Mouse (Mus musculus) lung, postnatal 4 days (tissue): Measurements from ENCODE around the gene Tmem156.

Experiments used
- DNase-seq, 2 experiments: peaks; one replicate each; pipeline ENCODE4 v3.0.0; 2021

Tmem156 gene

DNA sequence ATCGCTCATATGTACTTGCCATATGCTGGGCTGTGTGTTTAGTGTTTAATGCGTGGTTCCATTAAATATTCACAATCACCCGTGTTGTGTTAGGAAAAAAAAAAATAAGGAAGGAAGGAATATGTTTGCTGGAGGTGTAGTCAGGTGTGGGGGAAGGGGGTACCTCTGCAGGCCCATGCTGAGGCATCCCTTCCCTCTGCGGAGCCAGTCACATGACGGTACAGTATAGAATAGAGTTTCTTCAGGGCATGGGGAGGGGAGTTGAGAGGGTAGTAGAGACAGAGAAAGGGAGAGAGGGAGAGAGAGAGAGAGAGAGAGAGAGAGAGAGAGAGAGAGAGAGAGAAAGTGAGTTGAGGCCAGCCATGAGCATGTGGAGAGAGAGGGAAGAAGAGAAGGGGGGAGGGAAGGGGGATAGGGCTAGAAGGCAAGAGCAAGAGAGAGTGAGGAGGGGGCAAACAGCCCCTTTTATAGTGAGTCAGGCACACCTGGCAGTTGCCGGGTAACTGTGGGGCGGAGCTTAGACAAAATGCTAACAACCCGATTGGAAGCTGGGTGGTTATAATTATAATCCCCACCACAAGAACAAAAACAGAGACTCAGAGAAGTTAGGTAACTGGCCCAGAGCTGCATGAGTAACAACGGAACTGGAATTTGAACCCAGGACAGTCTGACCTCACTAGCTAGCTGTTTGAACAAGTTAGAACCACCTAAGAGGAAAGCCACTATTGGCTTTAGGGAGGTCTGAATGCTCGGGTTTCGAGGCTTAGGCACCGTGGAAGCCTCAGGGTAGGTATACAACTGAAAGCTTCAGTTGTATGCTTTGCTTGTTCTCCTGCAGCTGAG is 45.3 kb downstream of the Tmem156 start:
- no peak for DNase-seq

DNA sequence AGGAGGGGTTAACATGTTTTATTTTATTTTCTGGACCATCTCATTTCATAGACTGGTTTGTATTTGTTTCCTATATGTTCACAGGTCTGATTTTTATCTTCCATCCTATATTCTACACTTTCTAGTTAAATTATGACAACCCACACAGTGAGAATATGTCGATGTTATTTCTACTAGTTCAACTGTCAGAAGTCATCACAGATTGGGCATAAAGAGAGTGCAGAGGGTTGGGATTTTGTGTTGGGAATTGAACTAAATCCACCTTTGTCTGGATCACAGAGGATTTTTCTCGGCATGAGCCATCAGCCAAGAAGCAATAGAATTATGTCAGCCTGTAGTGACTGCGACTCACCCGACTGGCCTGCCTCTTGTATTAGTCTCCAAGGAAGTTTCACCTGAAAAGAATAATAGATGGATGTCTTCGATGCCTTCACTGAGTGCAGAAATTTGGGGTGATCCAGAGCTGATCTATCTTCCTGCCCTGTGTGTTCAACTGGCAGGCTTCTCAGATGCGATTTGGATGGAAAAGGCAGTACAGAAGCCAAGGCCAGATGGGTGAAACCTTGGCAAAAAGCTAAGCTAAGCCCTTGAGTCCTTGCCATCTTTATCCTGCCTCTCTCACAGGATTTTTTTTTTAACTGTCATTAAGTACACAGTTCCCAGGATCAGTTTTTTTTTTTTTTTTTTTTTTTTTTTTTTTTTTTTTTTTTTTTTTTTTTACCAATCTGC is 46.1 kb downstream of the Tmem156 start:
- no peak for DNase-seq

DNA sequence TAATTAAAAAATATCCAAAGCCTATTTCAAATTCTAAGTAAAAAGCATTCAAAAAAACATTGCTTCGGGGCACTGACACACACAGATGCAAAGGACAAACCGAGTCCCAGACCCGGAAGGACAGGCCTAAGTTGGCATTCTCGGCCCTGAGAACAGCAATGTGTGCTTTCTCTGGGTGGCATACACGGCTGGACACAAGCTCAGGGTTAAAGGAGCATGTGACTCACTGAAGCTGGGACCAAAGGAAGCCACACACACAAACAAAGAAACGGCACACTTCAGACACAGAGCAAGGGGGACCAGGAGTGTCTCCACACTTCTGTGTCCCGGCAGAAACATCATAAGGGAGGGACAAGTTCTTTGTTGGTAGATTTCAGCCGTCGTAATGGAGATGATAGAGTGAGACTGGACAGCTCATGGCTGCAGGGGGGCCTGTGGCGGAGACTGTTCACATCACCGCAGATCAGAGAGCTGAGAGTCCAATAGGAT is 48.5 kb downstream of the Tmem156 start:
- no peak for DNase-seq

DNA sequence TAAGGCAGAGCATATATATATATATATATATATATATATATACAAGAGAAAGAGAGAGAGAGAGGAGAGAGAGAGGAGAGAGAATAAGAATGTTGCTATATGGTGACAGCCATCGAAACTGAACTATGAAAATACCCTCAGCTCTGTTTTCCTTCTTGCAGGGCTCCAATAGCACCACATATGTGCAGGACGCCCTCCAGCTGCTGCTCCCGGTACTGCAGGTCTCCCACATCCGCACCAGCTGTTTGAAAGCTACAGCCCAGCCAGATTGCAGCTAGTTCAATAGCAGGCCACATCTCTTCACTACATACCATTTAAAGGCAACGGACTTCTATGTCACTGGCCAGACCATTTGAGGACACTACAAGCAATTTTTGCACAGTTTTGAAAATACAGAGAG is 51.5 kb downstream of the Tmem156 start:
- DNase-seq = peak in 1 of 2 experiments; percentile 39

DNA sequence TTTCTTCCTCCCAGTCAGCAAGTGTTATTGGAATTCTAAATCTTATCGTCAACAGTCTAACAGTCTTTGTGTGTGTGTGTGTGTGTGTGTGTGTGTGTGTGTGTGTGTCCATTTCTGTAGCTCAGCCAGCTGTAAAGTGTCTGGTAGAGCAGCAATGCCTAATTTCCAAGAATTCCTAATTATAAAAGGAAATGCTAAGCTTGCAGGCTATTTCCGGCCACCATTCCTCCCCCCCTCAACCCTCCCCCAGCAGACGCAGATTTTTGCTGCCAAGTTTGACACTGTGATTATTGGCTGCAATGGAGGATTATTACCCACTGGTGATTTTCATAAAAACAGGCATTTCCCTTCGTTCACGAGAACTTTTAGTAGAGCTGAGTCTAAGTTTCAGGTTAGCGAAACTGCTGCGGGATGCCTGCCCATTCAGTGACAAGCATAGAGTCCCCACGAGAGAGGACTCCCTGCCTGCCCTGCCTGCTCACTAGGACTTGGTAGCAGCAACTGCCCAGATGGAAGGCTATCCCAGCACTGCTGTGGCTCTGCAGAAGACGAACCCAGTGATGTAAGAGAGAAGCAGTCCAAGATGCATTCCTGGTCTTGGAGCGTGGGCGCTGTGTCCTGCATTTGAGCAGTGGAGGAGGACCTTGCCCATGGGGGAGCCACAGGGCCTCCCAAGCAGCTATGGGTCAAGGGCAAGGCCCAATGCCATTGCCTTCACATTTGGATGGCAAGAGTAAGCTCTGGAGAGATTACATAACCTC is 52.9 kb downstream of the Tmem156 start:
- peak; percentile 48 to 73 for DNase-seq

DNA sequence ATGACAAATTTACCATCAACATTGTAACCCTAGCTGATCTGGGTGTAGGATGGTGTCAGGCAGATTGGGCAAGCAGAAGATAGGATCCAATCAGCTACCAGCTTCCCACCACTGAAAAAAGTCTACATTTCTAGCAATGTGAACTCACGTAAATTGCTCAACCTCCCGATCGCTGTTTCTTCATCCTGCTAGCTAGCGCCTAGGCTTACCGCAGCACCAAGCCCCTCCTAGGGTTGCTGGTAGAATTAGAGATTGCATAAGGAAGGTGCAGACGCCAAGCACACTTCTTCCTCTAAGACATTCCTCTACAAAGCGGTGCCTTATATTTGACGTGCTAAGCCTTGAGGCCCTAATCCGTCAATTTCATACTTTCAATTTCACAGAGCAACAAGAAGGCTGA is 53.6 kb downstream of the Tmem156 start:
- DNase-seq = peak in 1 of 2 experiments; percentile 35

DNA sequence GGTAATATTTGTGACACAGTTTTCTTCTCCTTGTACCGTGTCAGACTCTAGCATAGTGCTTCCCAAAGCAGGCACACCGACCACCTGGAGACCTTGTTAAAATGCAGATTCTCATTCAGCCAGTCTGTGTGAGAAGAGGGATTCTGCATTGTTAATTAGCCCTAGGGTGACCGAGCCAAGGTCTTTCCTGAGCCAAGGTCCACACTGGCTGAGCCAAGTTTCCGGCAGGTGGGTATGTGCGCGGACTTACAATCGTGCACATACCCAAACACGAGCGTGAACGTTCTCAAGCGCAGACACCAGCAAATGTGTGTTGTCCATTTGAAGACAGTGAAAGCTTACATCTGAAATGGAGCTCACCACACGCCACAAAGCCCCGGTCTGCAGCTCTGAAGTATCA is 55.3 kb downstream of the Tmem156 start:
- DNase-seq = no peak

DNA sequence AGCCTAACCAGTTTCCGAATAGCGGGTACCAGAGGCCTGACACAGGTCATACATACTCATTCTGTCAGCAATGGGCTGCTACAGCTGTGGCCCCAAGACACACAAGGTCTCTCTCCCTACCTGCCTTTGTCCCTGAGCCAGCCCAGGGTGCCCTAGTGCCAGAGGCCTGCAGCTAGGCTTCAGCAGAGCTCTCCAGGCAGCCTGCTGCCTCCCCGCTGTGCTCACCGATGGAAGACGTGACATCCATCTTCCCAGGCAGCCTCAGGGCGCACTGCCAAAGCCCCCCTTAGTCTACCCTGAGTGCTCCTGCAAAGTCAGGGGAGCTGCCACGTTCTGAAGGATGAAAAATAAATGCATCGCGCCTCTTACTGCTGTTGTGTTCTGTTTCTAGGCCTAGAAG is 63.9 kb downstream of the Tmem156 start:
- no peak for DNase-seq

DNA sequence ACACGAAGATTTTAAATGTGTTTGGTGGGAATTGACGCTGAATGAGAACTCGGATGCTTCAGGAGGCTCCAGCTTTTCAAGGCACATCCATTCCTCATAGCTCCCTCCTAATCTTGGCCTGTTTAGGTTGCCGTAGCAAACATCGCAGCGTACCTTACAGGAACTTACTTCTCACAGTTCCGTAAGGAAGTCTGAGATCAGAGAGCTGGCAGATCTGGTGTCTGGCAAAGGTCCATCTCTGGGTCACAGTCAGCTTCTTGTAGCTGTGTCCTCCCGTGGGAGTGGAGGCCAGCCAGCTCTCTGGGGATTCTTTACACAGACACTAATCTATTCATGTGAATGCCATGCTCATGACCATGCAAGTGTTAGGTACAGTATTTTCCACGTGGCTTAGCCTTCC is 65.2 kb downstream of the Tmem156 start:
- DNase-seq = no peak

DNA sequence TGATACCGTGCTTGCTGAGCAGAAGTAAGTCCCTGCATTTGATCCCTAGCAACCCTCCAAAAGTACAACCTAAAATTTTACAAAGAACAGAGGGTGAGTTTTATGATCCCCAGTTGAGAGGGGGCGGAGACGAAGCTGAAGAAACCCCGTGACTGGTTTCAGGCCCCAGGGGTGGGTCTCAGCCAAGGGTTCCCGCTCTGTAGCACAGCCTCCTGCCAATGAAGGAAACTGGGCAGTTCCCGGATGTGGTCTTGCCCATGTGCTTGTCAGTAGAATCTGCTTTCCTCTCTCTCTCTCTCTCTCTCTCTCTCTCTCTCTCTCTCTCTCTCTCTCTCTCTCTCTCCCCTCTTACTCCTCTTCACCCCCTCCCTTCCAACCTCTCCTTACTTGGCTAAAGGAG is 66.0 kb downstream of the Tmem156 start:
- peak in 1 of 2 experiments; percentile 46 for DNase-seq

DNA sequence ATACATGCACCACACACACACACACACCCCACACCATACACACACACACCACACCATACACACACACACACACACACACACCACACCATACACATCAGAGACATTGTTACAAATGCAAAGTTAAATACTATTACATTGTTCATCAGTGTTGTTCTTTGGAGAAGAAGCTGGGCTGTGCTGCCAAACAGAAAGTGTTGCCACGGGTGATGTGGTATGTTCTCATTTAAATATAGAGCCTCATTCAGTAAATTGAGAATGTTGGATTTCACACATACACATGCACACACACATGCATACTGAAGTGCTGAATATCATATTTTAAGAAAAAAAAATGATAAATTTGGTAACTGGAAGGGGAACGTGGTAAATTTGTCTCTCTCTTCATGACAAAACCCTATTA is 67.3 kb downstream of the Tmem156 start:
- no peak for DNase-seq

DNA sequence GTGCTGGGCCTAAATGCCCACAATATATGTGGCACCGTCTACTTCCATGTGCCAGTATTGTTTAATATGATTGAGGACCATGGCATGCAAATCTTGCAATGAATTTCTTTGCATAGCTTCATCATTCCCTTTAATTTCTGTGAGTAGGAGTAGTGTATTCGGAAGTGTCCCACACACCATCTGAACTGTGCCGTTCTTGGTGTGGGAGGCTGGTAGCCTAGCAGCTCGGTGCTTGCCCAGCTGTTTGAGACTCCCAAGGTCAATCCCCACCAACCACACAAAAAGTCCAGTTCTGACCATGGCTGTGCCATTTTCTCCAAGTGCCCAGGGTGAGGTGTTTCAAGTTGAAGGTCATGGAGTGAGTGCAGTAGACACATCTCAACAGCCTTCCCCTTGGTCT is 69.9 kb downstream of the Tmem156 start:
- DNase-seq = no peak

DNA sequence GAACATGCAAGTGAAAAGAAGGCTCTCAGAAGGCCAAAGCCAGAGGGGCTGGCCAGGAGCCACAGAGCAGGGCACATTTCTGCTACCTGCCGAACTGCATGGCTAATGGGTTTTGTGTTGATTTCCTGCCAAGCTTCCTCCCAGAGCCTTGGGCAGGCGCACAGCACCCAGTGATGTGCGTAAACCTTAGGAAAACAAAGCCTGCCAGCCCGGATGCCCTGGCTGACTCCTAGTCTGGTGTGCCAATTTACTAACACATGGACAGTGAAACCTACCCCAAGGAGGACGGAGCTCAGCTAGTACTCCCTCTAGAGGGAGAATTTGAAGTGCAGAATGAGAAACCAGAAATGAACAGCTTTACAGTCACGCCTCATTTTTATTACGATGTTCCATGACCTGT is 72.1 kb downstream of the Tmem156 start:
- peak; percentile 57 to 74 for DNase-seq

DNA sequence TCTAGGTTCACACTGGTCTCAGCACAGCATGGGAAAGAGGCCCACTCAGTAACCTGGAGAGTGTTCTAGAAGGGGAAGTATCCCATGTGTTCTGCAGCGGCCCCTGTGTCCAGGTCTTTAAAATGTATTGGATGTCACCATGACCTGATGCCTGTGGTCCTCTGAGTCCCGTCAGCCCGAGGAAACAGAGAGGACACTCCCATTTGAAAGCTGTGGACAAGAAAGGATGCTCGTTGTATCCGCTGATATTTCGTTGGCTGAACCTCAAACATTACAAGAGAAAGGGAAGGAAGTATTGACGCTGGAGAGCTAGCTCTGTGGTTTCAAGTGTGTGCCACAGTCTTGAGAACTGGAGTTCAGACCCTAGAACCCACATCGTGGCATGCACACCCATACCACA is 72.8 kb downstream of the Tmem156 start:
- DNase-seq = no peak

DNA sequence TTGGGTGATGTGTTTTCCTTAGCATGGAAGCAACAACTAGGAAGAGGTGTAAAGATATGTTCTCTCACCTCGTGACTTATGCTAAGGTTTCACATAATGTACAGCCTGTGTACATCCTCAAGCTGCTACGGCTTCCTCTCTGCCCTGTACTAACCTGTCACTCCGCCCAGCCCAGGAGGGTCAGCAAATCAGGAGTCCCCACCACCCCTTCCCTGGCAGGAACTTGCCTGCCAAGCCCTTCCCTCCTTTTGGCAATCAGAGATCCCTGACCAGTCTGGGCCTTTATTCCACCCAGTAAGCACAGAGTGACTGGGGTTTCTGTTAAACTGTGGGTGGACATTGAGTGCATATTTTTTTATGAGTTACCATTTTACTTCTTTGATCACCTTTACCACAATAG is 76.4 kb downstream of the Tmem156 start:
- DNase-seq = no peak

DNA sequence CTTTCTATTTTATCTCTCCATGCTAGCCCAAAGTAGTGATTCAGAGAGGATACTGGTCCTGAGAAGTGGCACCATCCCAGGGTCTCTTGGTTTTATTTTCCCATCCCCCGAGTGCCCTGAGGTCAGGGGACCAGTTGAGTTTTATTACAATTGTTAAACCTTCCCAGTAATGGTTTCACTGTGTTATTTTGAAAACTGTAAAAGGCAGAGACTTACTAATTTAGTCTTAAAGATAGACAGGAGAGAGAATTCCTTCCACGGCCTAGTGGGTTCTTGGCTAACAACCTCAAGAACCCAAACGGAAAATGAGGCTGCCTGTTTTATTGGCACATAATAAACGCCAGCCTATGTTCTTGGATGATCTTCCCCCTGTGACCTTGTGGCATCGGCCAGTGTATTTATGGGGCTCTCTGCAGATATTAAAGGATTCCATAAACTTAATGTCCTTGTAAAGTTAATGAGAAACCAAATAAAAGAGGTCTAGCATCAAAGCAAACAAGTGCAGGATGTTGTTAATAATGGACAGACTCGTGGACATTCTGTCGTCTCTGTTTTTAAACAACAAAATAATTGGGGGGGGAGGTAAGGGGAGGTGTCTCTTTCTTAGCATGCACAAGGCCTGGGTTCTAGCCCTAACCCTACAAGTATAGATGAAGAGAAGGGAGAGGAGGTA is 79.9 kb downstream of the Tmem156 start:
- DNase-seq = no peak

DNA sequence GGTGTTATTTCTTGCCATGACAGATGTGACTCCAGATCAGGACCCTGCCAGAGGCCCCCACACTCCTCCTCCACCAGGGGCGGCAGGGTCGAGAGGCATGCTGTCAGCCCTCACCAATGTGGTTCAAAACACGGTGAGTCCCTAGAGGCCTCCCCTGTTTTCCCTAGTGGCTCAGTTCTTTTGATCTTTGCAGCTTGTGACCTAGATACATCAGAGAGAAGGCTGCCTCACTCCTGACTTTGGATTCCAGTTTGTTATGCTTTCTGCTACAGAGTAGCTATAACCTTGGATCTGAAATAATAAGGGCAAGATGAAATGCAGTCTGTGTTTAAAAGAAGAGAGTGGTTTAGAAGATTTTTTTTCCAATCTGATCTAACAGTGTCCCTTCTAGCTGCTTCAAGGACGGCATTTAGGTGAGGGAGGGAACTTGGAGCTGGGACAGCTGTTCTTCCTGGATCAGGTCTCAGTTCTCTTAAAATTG is 85.9 kb downstream of the Tmem156 start:
- DNase-seq = no peak

DNA sequence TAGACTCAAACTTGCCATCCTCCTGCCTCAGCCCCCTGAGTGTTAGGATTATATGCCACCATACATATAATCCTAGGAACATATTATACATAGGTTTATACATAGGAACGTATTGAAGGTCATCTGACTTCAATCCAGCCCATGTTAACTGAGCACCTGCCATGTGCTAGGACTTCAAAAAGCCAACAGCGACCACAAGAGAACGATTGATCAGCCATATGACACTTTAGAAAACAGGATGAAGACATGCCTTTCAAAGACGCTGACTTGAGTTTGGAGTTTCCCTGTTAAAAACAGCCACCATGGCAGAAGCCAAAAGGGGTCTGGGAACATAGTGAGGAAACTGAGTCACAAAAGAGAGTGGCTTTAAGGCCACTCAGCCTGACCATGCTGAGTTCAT is 86.7 kb downstream of the Tmem156 start:
- no peak for DNase-seq
